Mouse (Mus musculus): ENCODE results near the gene Cd300lf. TPM values are rescaled to one million over a fixed set of nuclear protein-coding genes. Genes with fewer than 3 reads are reported as not detected.

The Cd300lf gene
- polyA plus RNA-seq, 1 experiment from 2014 or later, result 1.1 TPM

DNA sequence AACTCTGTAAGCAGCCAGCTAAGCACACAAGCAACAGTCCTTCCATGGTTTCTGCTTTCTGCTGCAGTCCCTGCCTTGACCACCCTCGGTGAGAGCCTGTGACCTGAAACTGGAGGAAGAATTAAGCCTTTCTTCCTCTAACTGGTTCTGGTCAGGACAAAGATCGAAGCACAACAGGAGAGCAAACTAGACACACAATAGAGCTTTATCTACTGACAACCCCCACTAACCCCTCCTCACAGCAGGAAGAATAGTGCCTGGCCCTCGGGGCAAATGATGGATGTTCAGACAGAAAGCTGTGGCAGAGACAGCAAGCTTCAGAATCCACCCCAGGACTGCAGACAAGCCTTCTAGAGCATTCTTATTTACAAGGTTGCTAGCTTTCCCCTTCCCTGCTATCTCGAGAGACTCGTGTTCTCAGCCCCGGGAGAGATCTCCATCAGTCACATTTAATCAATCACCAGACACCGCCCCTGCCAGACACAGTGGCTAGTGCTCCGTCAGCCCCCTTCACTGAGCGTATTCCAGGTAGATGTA is 62.7 kb downstream of the Cd300lf start:
- Histone ChIP-seq H3K9ac (ENCODE audit: low read depth, low read length) (no peak overlapping the region), H3K27ac (ENCODE audit: low read depth, low read length) (no peak overlapping the region), H3K4me3 (ENCODE audit: low read depth, low read length) (no peak overlapping the region), H3K27me3 (replicated peaks; ENCODE audit: control insufficient read depth, insufficient read depth, low read length) (no peaks in the 10 kb centered on the region), H3K4me2 (replicated peaks; ENCODE audit: low read depth) (peak overlapping the region; percentile 28), H3K36me3 (ENCODE audit: control insufficient read depth, insufficient read depth) (no peaks in the 10 kb centered on the region), H3K4me1 (replicated peaks; ENCODE audit: control insufficient read depth, insufficient read depth, low read length) (peaks cover 2% of the 10 kb centered on the region; the same call in 1 of the 2 replicates), H3K9me3 (ENCODE audit: control insufficient read depth) (no peaks in the 10 kb centered on the region)
- WGBS, result 11% methylated on average over 9 of the region's 9 CpGs
- no peak for TF ChIP-seq CTCF (IDR thresholded peaks at IDR 0.05; ENCODE audit: low read depth)
- ATAC-seq, result no peak

DNA sequence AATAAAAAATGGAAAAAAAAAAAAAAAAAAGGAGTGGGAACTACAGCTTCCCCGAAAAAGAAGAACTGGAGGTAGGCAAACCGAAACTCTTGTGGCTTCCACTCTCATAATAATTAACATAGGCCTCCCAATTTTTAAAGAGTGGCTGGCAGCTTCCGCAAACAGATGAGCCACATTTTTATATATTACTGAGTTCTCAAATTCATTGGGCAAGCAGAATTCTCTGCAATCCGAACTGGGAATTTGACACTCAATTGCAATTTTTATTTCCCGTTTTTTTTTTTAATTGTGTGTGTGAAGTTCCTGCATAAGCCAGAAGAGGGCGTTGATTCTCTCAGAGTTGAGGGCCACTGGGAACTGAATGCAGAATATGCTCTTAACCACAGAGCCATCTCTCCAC is 67.0 kb downstream of the Cd300lf start:
- no peak for ATAC-seq
- WGBS, result 67% methylated on average over 6 of the region's 6 CpGs
- H3K9me3 ChIP-seq (ENCODE audit: control insufficient read depth), result no peaks in the 10 kb centered on the region
- H3K36me3 ChIP-seq (ENCODE audit: control insufficient read depth, insufficient read depth), result no peaks in the 10 kb centered on the region
- H3K9ac ChIP-seq (ENCODE audit: low read depth, low read length), result no peak overlapping the region
- no peaks in the 10 kb centered on the region for H3K27me3 ChIP-seq (replicated peaks; ENCODE audit: control insufficient read depth, insufficient read depth, low read length)
- H3K4me2 ChIP-seq (replicated peaks; ENCODE audit: low read depth), result no peak overlapping the region
- no peak overlapping the region for H3K27ac ChIP-seq (ENCODE audit: low read depth, low read length)
- peak; percentile 15; the same call in 1 of the 2 replicates for TF ChIP-seq CTCF (IDR thresholded peaks at IDR 0.05; ENCODE audit: low read depth)
- H3K4me1 ChIP-seq (replicated peaks; ENCODE audit: control insufficient read depth, insufficient read depth, low read length), result no peaks in the 10 kb centered on the region
- H3K4me3 ChIP-seq (ENCODE audit: low read depth, low read length), result no peak overlapping the region

Other genes with a start within 250 kb of the Cd300lf start
- gene Cd300a, start 244.0 kb downstream of the Cd300lf start, polyA plus RNA-seq (2015; fragmentation: Nextera tagmentation; extraction: Ambion mirVana), result 2.2 and 2.3 TPM in 2 replicates
- 0.07 and 0.14 TPM in 2 replicates for gene Cd300lb, start 199.6 kb downstream of the Cd300lf start, polyA plus RNA-seq (2015; fragmentation: Nextera tagmentation; extraction: Ambion mirVana)
- gene Cd300c, start 164.8 kb downstream of the Cd300lf start, polyA plus RNA-seq (2015; fragmentation: Nextera tagmentation; extraction: Ambion mirVana), result not detected in 2 replicates
- gene Cd300ld, start 144.1 kb downstream of the Cd300lf start, polyA plus RNA-seq (2015; fragmentation: Nextera tagmentation; extraction: Ambion mirVana), result 0.10 TPM in 2 replicates
- 3.2 and 3.6 TPM in 2 replicates for gene Cd300c2, start 132.1 kb downstream of the Cd300lf start, polyA plus RNA-seq (2015; fragmentation: Nextera tagmentation; extraction: Ambion mirVana)
- gene Cd300ld2, start 117.8 kb downstream of the Cd300lf start, polyA plus RNA-seq (2015; fragmentation: Nextera tagmentation; extraction: Ambion mirVana), result not detected in 2 replicates
- not detected in 2 replicates for gene Cd300ld4, start 107.0 kb downstream of the Cd300lf start, polyA plus RNA-seq (2015; fragmentation: Nextera tagmentation; extraction: Ambion mirVana)
- gene Cd300ld5, start 96.2 kb downstream of the Cd300lf start, polyA plus RNA-seq (2015; fragmentation: Nextera tagmentation; extraction: Ambion mirVana), result not detected in 2 replicates
- not detected in 2 replicates for gene Cd300ld3, start 85.6 kb downstream of the Cd300lf start, polyA plus RNA-seq (2015; fragmentation: Nextera tagmentation; extraction: Ambion mirVana)
- gene Cd300e, start 71.8 kb downstream of the Cd300lf start, polyA plus RNA-seq (2015; fragmentation: Nextera tagmentation; extraction: Ambion mirVana), result 0.09 and 0.13 TPM in 2 replicates
- 3.7 and 3.9 TPM in 2 replicates for gene Rab37, start 42.6 kb downstream of the Cd300lf start, polyA plus RNA-seq (2015; fragmentation: Nextera tagmentation; extraction: Ambion mirVana)
- gene Slc9a3r1, start 29.3 kb upstream of the Cd300lf start, polyA plus RNA-seq (2015; fragmentation: Nextera tagmentation; extraction: Ambion mirVana), result 679 and 754 TPM in 2 replicates
- gene Tmem104, start 53.5 kb upstream of the Cd300lf start, polyA plus RNA-seq (2015; fragmentation: Nextera tagmentation; extraction: Ambion mirVana), result 19.2 and 20.1 TPM in 2 replicates
- gene Nat9, start 53.9 kb upstream of the Cd300lf start, polyA plus RNA-seq (2015; fragmentation: Nextera tagmentation; extraction: Ambion mirVana), result 35.0 and 35.7 TPM in 2 replicates
- gene Grin2c, start 133.3 kb upstream of the Cd300lf start, polyA plus RNA-seq (2015; fragmentation: Nextera tagmentation; extraction: Ambion mirVana), result not detected in 2 replicates
- gene Fdxr, start 143.1 kb upstream of the Cd300lf start, polyA plus RNA-seq (2015; fragmentation: Nextera tagmentation; extraction: Ambion mirVana), result 8.0 and 8.2 TPM in 2 replicates
- 0.26 and 0.55 TPM in 2 replicates for gene Fads6, start 163.7 kb upstream of the Cd300lf start, polyA plus RNA-seq (2015; fragmentation: Nextera tagmentation; extraction: Ambion mirVana)
- 0.05 TPM in 1 of 2 replicates, not detected in the other for gene Otop2, start 173.2 kb upstream of the Cd300lf start, polyA plus RNA-seq (2015; fragmentation: Nextera tagmentation; extraction: Ambion mirVana)
- 0.05 and 0.09 TPM in 2 replicates for gene Ush1g, start 188.0 kb upstream of the Cd300lf start, polyA plus RNA-seq (2015; fragmentation: Nextera tagmentation; extraction: Ambion mirVana)
- 2.3 and 4.3 TPM in 2 replicates for gene Otop3, start 200.7 kb upstream of the Cd300lf start, polyA plus RNA-seq (2015; fragmentation: Nextera tagmentation; extraction: Ambion mirVana)
- 10.8 and 12.1 TPM in 2 replicates for gene Hid1, start 233.8 kb upstream of the Cd300lf start, polyA plus RNA-seq (2015; fragmentation: Nextera tagmentation; extraction: Ambion mirVana)
- gene Cdr2l, start 247.9 kb upstream of the Cd300lf start, polyA plus RNA-seq (2015; fragmentation: Nextera tagmentation; extraction: Ambion mirVana), result 3.5 and 3.9 TPM in 2 replicates